Mouse (Mus musculus) CD4-positive, CD25-positive, alpha-beta regulatory T cell, adult 2 months (primary cell): Measurements from ENCODE around the gene Ebi3.
"Not testable (repeated sequence)": the region's sequence is repeated elsewhere in the genome, so short reads cannot be mapped to it uniquely, and the experiment has no call there.

ENCODE experiments used
- DNase-seq: peaks from one replicate; pipeline ENCODE4 v3.0.0-alpha.2; 2012; ENCODE audit warnings: low read depth, low spot score

The Ebi3 gene

GRCm38 (mm10) chr17:55952447-55953027 is at the start of gene Ebi3:
Gene Ebi3, plus strand, starts transcription at chr17:55952640.
- peak; percentile 37 for DNase-seq

- DNase-seq = no peak
Observed at GRCm38 (mm10) chr17:55903087-55903486, 49.4 kb upstream of the Ebi3 start.

GRCm38 (mm10) chr17:55903687-55904086 is 48.8 kb upstream of the Ebi3 start:
- no peak for DNase-seq

- DNase-seq = no peak
Observed at GRCm38 (mm10) chr17:55904131-55904530, 48.3 kb upstream of the Ebi3 start.

- DNase-seq = no peak
Observed at GRCm38 (mm10) chr17:55906669-55907068, 45.8 kb upstream of the Ebi3 start.

GRCm38 (mm10) chr17:55931553-55932502 is 20.6 kb upstream of the Ebi3 start:
- peak; percentile 82 for DNase-seq

- DNase-seq = no peak
Observed at GRCm38 (mm10) chr17:55932635-55933034, 19.8 kb upstream of the Ebi3 start.

GRCm38 (mm10) chr17:55933191-55933590 is 19.2 kb upstream of the Ebi3 start:
- DNase-seq = no peak

- not testable (repeated sequence) for DNase-seq
Observed at GRCm38 (mm10) chr17:55944387-55944865, 8.0 kb upstream of the Ebi3 start.

- peak; percentile 83 for DNase-seq
Observed at GRCm38 (mm10) chr17:55944866-55945682, 7.4 kb upstream of the Ebi3 start.

- no peak for DNase-seq
Observed at GRCm38 (mm10) chr17:55945696-55946095, 6.7 kb upstream of the Ebi3 start.

GRCm38 (mm10) chr17:55948647-55949046 is 3.8 kb upstream of the Ebi3 start:
- no peak for DNase-seq

GRCm38 (mm10) chr17:55949400-55949799 is 3.0 kb upstream of the Ebi3 start, which contains the start of gene Zfp119b:
Gene Zfp119b, minus strand, starts transcription at chr17:55949500.
- no peak for DNase-seq

GRCm38 (mm10) chr17:55950601-55951000 is 1.8 kb upstream of the Ebi3 start:
- no peak for DNase-seq

- no peak for DNase-seq
Observed at GRCm38 (mm10) chr17:55952041-55952440, 399 bp upstream of the Ebi3 start.

GRCm38 (mm10) chr17:55953751-55954150 is 1.3 kb downstream of the Ebi3 start:
- no peak for DNase-seq

GRCm38 (mm10) chr17:55954229-55954628 is 1.8 kb downstream of the Ebi3 start:
- no peak for DNase-seq

- DNase-seq = peak; percentile 67
Observed at GRCm38 (mm10) chr17:55956129-55956528, 3.7 kb downstream of the Ebi3 start.

- no peak for DNase-seq
Observed at GRCm38 (mm10) chr17:55956591-55956990, 4.2 kb downstream of the Ebi3 start.

GRCm38 (mm10) chr17:55957168-55957567 is 4.7 kb downstream of the Ebi3 start:
- peak; percentile 86 for DNase-seq

- DNase-seq = no peak
Observed at GRCm38 (mm10) chr17:55957726-55958583, 5.5 kb downstream of the Ebi3 start.
